Mouse (Mus musculus) intestine, postnatal 0 days (tissue): ENCODE data around the gene Rab40b. TPM values are rescaled to one million over a fixed set of nuclear protein-coding genes. Genes with fewer than 3 reads are reported as not detected.

Experiments used
- ATAC-seq: fragments of 200-750 bp; cut with Nextera tagmentation; 2 replicates; pipeline ENCODE4 v1.8.0; 2017; ENCODE audit warnings: mild to moderate bottlenecking, moderate TSS enrichment, moderate library complexity
- H3K27ac ChIP-seq: fragments of 300-500 bp; sonication (generic); 2 replicates; pipeline ENCODE4 v1.5.1; 2014; ENCODE audit warnings: mild to moderate bottlenecking, low read depth, low read length, moderate library complexity
- H3K27me3 ChIP-seq: fragments of 300-500 bp; sonication (generic); replicated peaks from 2 replicates; pipeline ENCODE4 v1.6.1; 2014; ENCODE audit warnings: low read length, mixed read lengths; ENCODE audit not compliant: control insufficient read depth, insufficient read depth
- H3K36me3 ChIP-seq: fragments of 300-500 bp; sonication (generic); 2 replicates; pipeline ENCODE4 v1.6.1; 2014; ENCODE audit warnings: mild to moderate bottlenecking, moderate library complexity; ENCODE audit not compliant: control insufficient read depth, insufficient read depth
- H3K4me1 ChIP-seq: fragments of 300-500 bp; sonication (generic); replicated peaks from 2 replicates; pipeline ENCODE4 v1.6.1; 2014; ENCODE audit warnings: antibody characterized with exemption, low read length, mixed read lengths; ENCODE audit not compliant: control insufficient read depth, insufficient read depth
- H3K4me2 ChIP-seq: fragments of 300-500 bp; sonication (generic); replicated peaks from 2 replicates; pipeline ENCODE4 v1.6.1; 2014; ENCODE audit warnings: low read depth, mild to moderate bottlenecking, moderate library complexity
- H3K4me3 ChIP-seq: fragments of 300-500 bp; sonication (generic); 2 replicates; pipeline ENCODE4 v1.5.1; 2014; ENCODE audit warnings: low read depth, low read length
- H3K9ac ChIP-seq: fragments of 300-500 bp; sonication (generic); 2 replicates; pipeline ENCODE4 v1.6.1; 2014; ENCODE audit warnings: mild to moderate bottlenecking, low read depth, low read length
- H3K9me3 ChIP-seq: fragments of 300-500 bp; sonication (generic); 2 replicates; pipeline ENCODE4 v1.6.1; 2016; ENCODE audit warnings: mixed run types; ENCODE audit not compliant: control insufficient read depth
- CTCF ChIP-seq: sonication (generic); IDR thresholded peaks from 2 replicates; pipeline ENCODE4 v1.5.1; 2016; ENCODE audit warnings: low read depth, mild to moderate bottlenecking, control low read depth, antibody characterized with exemption, moderate library complexity
- WGBS: fragments of 180-500 bp; shearing (Covaris S2); extraction: QIAGEN DNeasy Blood & Tissue Kit; methylation state at CpG from one replicate; pipeline ENCODE4 v1.1.7; 2014; 5-methylcytosine and 5-hydroxymethylcytosine counted together
- polyA plus RNA-seq: library from polyadenylated mRNA; unstranded; fragments of >200 nt; fragmentation: Nextera tagmentation; extraction: Ambion mirVana; gene quantifications from 2 replicates; pipeline ENCODE4 v1.2.1, GENCODE M21; 2015

Gene Rab40b
- 2.2 and 3.4 TPM in 2 replicates for polyA plus RNA-seq

GRCm38 (mm10) chr11:121387750-121388553 is at the start of gene Rab40b:
Gene Rab40b (minus strand): TSS chr11:121388251.
- Histone ChIP-seq H3K9me3 (no peaks in the 10 kb centered on the region), H3K9ac (peak within 1 kb of the TSS; percentile 45), H3K27ac (no peak within 1 kb of the TSS; the same call in 1 of the 2 replicates), H3K4me3 (peak within 1 kb of the TSS; percentile 67), H3K4me2 (peak within 1 kb of the TSS; percentile 95), H3K27me3 (no peaks in the 10 kb centered on the region), H3K36me3 (no peaks in the 10 kb centered on the region), H3K4me1 (no peaks in the 10 kb centered on the region)
- ATAC-seq: peak; percentile 99
- TF ChIP-seq CTCF: peak; percentile 8; the same call in 1 of the 2 replicates
- under 1% methylated on average over 61 of the region's 61 CpGs for WGBS

GRCm38 (mm10) chr11:121437236-121437635 is 49.2 kb upstream of the Rab40b start:
- Histone ChIP-seq H3K4me3 (no peak overlapping the region), H3K4me1 (no peaks in the 10 kb centered on the region), H3K4me2 (no peak overlapping the region), H3K36me3 (no peaks in the 10 kb centered on the region), H3K9me3 (no peaks in the 10 kb centered on the region), H3K9ac (no peak overlapping the region), H3K27ac (no peak overlapping the region), H3K27me3 (no peaks in the 10 kb centered on the region)
- ATAC-seq: no peak
- WGBS: 78% methylated on average over 5 of the region's 5 CpGs
- TF ChIP-seq CTCF: no peak

- Histone ChIP-seq H3K9ac (no peak within 1 kb of the TSS), H3K4me3 (peak within 1 kb of the TSS; percentile 30), H3K27me3 (no peaks in the 10 kb centered on the region), H3K36me3 (no peaks in the 10 kb centered on the region), H3K27ac (no peak within 1 kb of the TSS), H3K4me1 (no peaks in the 10 kb centered on the region), H3K4me2 (peak within 1 kb of the TSS; percentile 76), H3K9me3 (no peaks in the 10 kb centered on the region)
- WGBS: 5% methylated on average over 30 of the region's 30 CpGs
- no peak for TF ChIP-seq CTCF
- ATAC-seq: peak; percentile 74
Measured at GRCm38 (mm10) chr11:121434156-121435155, 46.4 kb upstream of the Rab40b start, which contains the start of gene Fn3k. Gene Fn3k (plus strand): TSS chr11:121434913.

DNA sequence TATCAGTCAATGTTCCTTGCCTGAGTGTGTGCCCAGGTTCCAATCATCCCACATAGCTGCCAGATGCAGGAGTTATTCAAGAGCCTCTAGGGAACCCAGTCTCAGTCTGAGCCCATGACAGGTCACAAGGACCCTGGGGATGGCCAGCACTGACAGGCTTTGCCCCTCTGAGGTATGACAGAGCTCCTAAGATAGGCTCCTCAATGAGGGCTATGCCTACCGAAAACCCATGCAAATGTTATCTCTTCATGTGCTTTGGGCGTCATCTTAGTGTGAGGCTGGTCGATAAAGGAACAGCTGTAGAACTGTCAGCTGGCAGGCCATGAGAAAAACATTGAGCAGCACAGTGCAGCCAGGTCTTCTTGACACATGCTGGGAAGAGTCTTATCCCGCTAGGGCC is 45.3 kb upstream of the Rab40b start:
- TF ChIP-seq CTCF: no peak
- Histone ChIP-seq H3K4me3 (no peak overlapping the region), H3K9ac (no peak overlapping the region), H3K27ac (no peak overlapping the region), H3K4me1 (no peaks in the 10 kb centered on the region), H3K27me3 (no peaks in the 10 kb centered on the region), H3K9me3 (no peaks in the 10 kb centered on the region), H3K36me3 (peaks cover 7% of the 10 kb centered on the region; the same call in 1 of the 2 replicates), H3K4me2 (no peak overlapping the region)
- 76% methylated on average over 4 of the region's 4 CpGs for WGBS
- no peak for ATAC-seq

DNA sequence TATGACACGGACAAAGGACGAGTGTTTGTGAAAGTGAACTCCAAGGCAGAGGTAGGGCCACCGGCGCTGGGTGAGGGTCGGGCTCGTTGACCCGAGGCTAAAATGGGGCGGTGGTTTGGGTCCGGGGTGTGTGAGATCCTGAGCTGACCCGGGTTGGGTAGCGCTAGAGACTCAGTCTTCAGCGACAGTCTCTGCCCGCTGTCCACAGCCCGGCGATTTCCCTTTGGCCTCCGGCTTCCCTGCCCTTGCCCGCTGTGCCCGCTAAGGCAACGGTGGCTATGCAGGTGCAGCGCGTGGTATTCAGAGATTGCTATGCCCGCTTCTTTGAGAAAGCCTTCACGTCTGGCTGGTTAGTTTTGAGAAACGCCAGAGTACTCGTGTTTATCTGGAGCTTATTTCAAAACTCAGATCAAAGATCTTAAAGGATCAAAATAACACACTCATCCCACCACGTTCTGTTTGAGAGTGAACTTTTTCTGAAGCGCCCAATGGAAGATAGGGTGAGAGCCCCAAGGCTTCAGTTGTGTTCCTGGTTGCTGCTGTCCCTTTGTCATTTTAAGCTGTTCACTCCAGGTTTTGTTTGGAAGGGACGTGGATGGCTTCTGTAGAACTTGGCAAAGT is 33.6 kb upstream of the Rab40b start:
- no peaks in the 10 kb centered on the region for H3K36me3 ChIP-seq
- 0 out of 2 replicates have a peak overlapping the region, but pooled peaks have one; percentile 11 for H3K27ac ChIP-seq
- peak overlapping the region; percentile 47 for H3K9ac ChIP-seq
- WGBS: under 1% methylated on average over 28 of the region's 28 CpGs
- peak overlapping the region; percentile 70 for H3K4me3 ChIP-seq
- H3K9me3 ChIP-seq: no peaks in the 10 kb centered on the region
- H3K27me3 ChIP-seq: no peaks in the 10 kb centered on the region
- peak overlapping the region; percentile 82 for H3K4me2 ChIP-seq
- no peaks in the 10 kb centered on the region; the same call in 1 of the 2 replicates for H3K4me1 ChIP-seq
- ATAC-seq: peak; percentile 67
- TF ChIP-seq CTCF: no peak
